Mouse (Mus musculus) lung, embryonic 14.5 days (tissue): ENCODE data around the gene Olfr780. TPM values are rescaled to one million over a fixed set of nuclear protein-coding genes. Genes with fewer than 3 reads are reported as not detected.
"Not testable (repeated sequence)": the region's sequence is repeated elsewhere in the genome, so short reads cannot be mapped to it uniquely, and the experiment has no call there.

Source experiments
- ATAC-seq: fragments of 200-750 bp; cut with Nextera tagmentation; 2 replicates; pipeline ENCODE4 v1.8.0; 2017; ENCODE audit warnings: mild to moderate bottlenecking, moderate TSS enrichment, moderate library complexity; ENCODE audit not compliant: insufficient read depth
- DNase-seq: peaks from one replicate; pipeline ENCODE4 v3.0.0-alpha.2; 2015
- H3K27ac ChIP-seq: fragments of 300-500 bp; sonication (generic); 2 replicates; pipeline ENCODE4 v1.5.1; 2014; ENCODE audit warnings: low read depth, mild to moderate bottlenecking, moderate library complexity
- H3K27me3 ChIP-seq: fragments of 300-500 bp; sonication (generic); 2 replicates; pipeline ENCODE4 v1.6.1; 2014; ENCODE audit warnings: low read length, control low read depth; ENCODE audit not compliant: insufficient read depth
- H3K36me3 ChIP-seq: fragments of 300-500 bp; sonication (generic); 2 replicates; pipeline ENCODE4 v1.6.1; 2014; ENCODE audit warnings: control low read depth; ENCODE audit not compliant: insufficient read depth
- H3K4me1 ChIP-seq: fragments of 300-500 bp; sonication (generic); 2 replicates; pipeline ENCODE4 v1.6.1; 2014; ENCODE audit warnings: antibody characterized with exemption, control low read depth; ENCODE audit not compliant: insufficient read depth
- H3K4me2 ChIP-seq: fragments of 300-500 bp; sonication (generic); 2 replicates; pipeline ENCODE4 v1.6.1; 2014; ENCODE audit warnings: mild to moderate bottlenecking
- H3K4me3 ChIP-seq: fragments of 300-500 bp; sonication (generic); 2 replicates; pipeline ENCODE4 v1.5.1; 2014; ENCODE audit warnings: low read depth, low read length
- H3K9ac ChIP-seq: fragments of 300-500 bp; sonication (generic); 2 replicates; pipeline ENCODE4 v1.6.1; 2014
- H3K9me3 ChIP-seq: fragments of 300-500 bp; sonication (generic); 2 replicates; pipeline ENCODE4 v1.6.1; 2016; ENCODE audit warnings: low read depth, low read length, control low read depth
- CTCF ChIP-seq: IDR thresholded peaks from 2 replicates; pipeline ENCODE4 v1.5.1; 2016; ENCODE audit warnings: antibody characterized with exemption, low read depth
- WGBS: fragments of 180-500 bp; shearing (Covaris S2); extraction: QIAGEN DNeasy Blood & Tissue Kit; methylation state at CpG from one replicate; pipeline ENCODE4 v1.1.7; 2014; 5-methylcytosine and 5-hydroxymethylcytosine counted together
- polyA plus RNA-seq: library from polyadenylated mRNA; unstranded; fragments of >200 nt; fragmentation: Nextera tagmentation; extraction: Ambion mirVana; gene quantifications from 2 replicates; pipeline ENCODE4 v1.2.1, GENCODE M21; 2014

Gene Olfr780
- polyA plus RNA-seq: not detected in 2 replicates

GRCm38 (mm10) chr10:129317817-129318216 is at the start of gene Olfr780:
Olfr780 (plus strand) TSS chr10:129318117.
- Histone ChIP-seq H3K9ac (no peak within 1 kb of the TSS), H3K4me1 (no peaks in the 10 kb centered on the region), H3K27ac (no peak within 1 kb of the TSS), H3K27me3 (no peaks in the 10 kb centered on the region), H3K4me2 (no peak within 1 kb of the TSS), H3K36me3 (no peaks in the 10 kb centered on the region), H3K4me3 (no peak within 1 kb of the TSS), H3K9me3 (no peaks in the 10 kb centered on the region)
- no peak for DNase-seq
- no peak for TF ChIP-seq CTCF
- no peak for ATAC-seq
- WGBS: 83% methylated on average over 3 of the region's 3 CpGs

GRCm38 (mm10) chr10:129271081-129271535 is 46.8 kb upstream of the Olfr780 start, which contains the start of gene Olfr777:
Olfr777 (minus strand) TSS chr10:129271485.
- Histone ChIP-seq H3K9ac (no peak within 1 kb of the TSS), H3K4me2 (no peak within 1 kb of the TSS), H3K27me3 (no peaks in the 10 kb centered on the region), H3K4me1 (no peaks in the 10 kb centered on the region), H3K36me3 (no peaks in the 10 kb centered on the region), H3K9me3 (no peaks in the 10 kb centered on the region), H3K4me3 (no peak within 1 kb of the TSS), H3K27ac (no peak within 1 kb of the TSS)
- WGBS: 83% methylated on average over 2 of the region's 2 CpGs
- no peak for TF ChIP-seq CTCF
- ATAC-seq (no peak), DNase-seq (no peak)

GRCm38 (mm10) chr10:129312973-129313372 is 4.9 kb upstream of the Olfr780 start:
- H3K27me3 ChIP-seq, DNase-seq, H3K9me3 ChIP-seq, H3K4me3 ChIP-seq, H3K36me3 ChIP-seq, H3K4me2 ChIP-seq, ATAC-seq, H3K9ac ChIP-seq, H3K27ac ChIP-seq, H3K4me1 ChIP-seq: not testable (repeated sequence)
- WGBS: 51% methylated on average over 1 of the region's 1 CpGs

GRCm38 (mm10) chr10:129313521-129313920 is 4.4 kb upstream of the Olfr780 start:
- WGBS: no CpG with 5 or more reads among the region's 1 CpGs
- not testable (repeated sequence) for DNase-seq, H3K4me2 ChIP-seq, H3K4me1 ChIP-seq, ATAC-seq, H3K9ac ChIP-seq, H3K36me3 ChIP-seq, H3K9me3 ChIP-seq, H3K4me3 ChIP-seq, H3K27me3 ChIP-seq, H3K27ac ChIP-seq

- Histone ChIP-seq H3K4me1 (no peaks in the 10 kb centered on the region), H3K4me3 (no peak within 1 kb of the TSS), H3K27me3 (no peaks in the 10 kb centered on the region), H3K27ac (no peak within 1 kb of the TSS), H3K4me2 (no peak within 1 kb of the TSS), H3K36me3 (no peaks in the 10 kb centered on the region), H3K9me3 (no peaks in the 10 kb centered on the region), H3K9ac (no peak within 1 kb of the TSS)
- DNase-seq (no peak), ATAC-seq (no peak)
- no peak for TF ChIP-seq CTCF
These were observed 10.6 kb downstream of the Olfr780 start, which contains the start of gene Olfr781 for GRCm38 (mm10) chr10:129328554-129328953. Olfr781 (plus strand) TSS chr10:129328854.

GRCm38 (mm10) chr10:129348550-129348949 is 30.6 kb downstream of the Olfr780 start, which contains the start of gene Olfr782:
Olfr782 (plus strand) TSS chr10:129348850.
- no peak within 1 kb of the TSS for H3K9ac ChIP-seq
- H3K9me3 ChIP-seq: no peaks in the 10 kb centered on the region
- no peaks in the 10 kb centered on the region for H3K36me3 ChIP-seq
- no peak within 1 kb of the TSS for H3K4me3 ChIP-seq
- no peaks in the 10 kb centered on the region for H3K4me1 ChIP-seq
- ATAC-seq: no peak
- 94% methylated on average over 3 of the region's 3 CpGs for WGBS
- no peak within 1 kb of the TSS for H3K4me2 ChIP-seq
- no peak for DNase-seq
- TF ChIP-seq CTCF: no peak
- H3K27me3 ChIP-seq: no peaks in the 10 kb centered on the region
- no peak within 1 kb of the TSS for H3K27ac ChIP-seq

GRCm38 (mm10) chr10:129352475-129352874 is 34.6 kb downstream of the Olfr780 start:
- H3K9me3 ChIP-seq, DNase-seq, ATAC-seq, H3K9ac ChIP-seq, H3K27me3 ChIP-seq, H3K4me1 ChIP-seq, H3K4me2 ChIP-seq, H3K4me3 ChIP-seq, H3K36me3 ChIP-seq, H3K27ac ChIP-seq: not testable (repeated sequence)
- 73% methylated on average over 2 of the region's 2 CpGs for WGBS

- H3K27ac ChIP-seq, H3K4me2 ChIP-seq, H3K4me1 ChIP-seq, H3K4me3 ChIP-seq, H3K9me3 ChIP-seq, H3K27me3 ChIP-seq, H3K9ac ChIP-seq, DNase-seq, H3K36me3 ChIP-seq, ATAC-seq: not testable (repeated sequence)
- WGBS: 83% methylated on average over 4 of the region's 4 CpGs
These were observed 38.6 kb downstream of the Olfr780 start for GRCm38 (mm10) chr10:129356496-129356895.
